Mouse (Mus musculus) gastrocnemius, postnatal 25 days (tissue): Measurements from ENCODE around the gene Zcchc14. TPM values are rescaled to one million over a fixed set of nuclear protein-coding genes. Genes with fewer than 3 reads are reported as not detected.
"Not testable (repeated sequence)": the region's sequence is repeated elsewhere in the genome, so short reads cannot be mapped to it uniquely, and the experiment has no call there.

ENCODE experiments used
- DNase-seq: peaks from one replicate; pipeline ENCODE4 v3.0.0; 2022
- long read RNA-seq, 2 experiments: library from polyadenylated mRNA; stranded (forward); transcript quantifications; one replicate each; pipeline ENCODE4 v2.0.0; 2021
- total RNA-seq, 2 experiments: library from RNA; stranded (reverse); gene quantifications; 1 replicate in 1 of 2; 2 replicates in 1 of 2; pipeline ENCODE4 v1.2.3; 2021

Gene Zcchc14
- total RNA-seq, result 10 to 100 TPM; 16.3 to 17.0 TPM
- long read RNA-seq, experiment 1, partial matches to known transcripts, result 1 of 5 reads
- long read RNA-seq, experiment 1, other reads (novel, unspliced or antisense), result 3 of 5 reads
- long read RNA-seq, experiment 2, partial matches to known transcripts, result 1 of 6 reads
- long read RNA-seq, experiment 2, other reads (novel, unspliced or antisense), result 3 of 6 reads

GRCm38 (mm10) chr8:121652774-121653323, at the start of gene Zcchc14:
Zcchc14 (minus strand) TSS chr8:121652901.
- DNase-seq, result peak; percentile 99

GRCm38 (mm10) chr8:121699936-121700335, 47.2 kb upstream of the Zcchc14 start:
- no peak for DNase-seq

- DNase-seq, result no peak
These were observed 46.0 kb upstream of the Zcchc14 start for GRCm38 (mm10) chr8:121698615-121699101.

- DNase-seq, result no peak
These were observed 45.3 kb upstream of the Zcchc14 start for GRCm38 (mm10) chr8:121697735-121698614.

GRCm38 (mm10) chr8:121695585-121696184, 43.0 kb upstream of the Zcchc14 start:
- peak; percentile 73 for DNase-seq

- DNase-seq, result no peak
These were observed 41.8 kb upstream of the Zcchc14 start for GRCm38 (mm10) chr8:121694453-121694852.

- DNase-seq, result no peak
These were observed 35.8 kb upstream of the Zcchc14 start for GRCm38 (mm10) chr8:121688496-121688895.

- DNase-seq, result no peak
These were observed 34.9 kb upstream of the Zcchc14 start for GRCm38 (mm10) chr8:121687455-121688161.

- no peak for DNase-seq
These were observed 32.7 kb upstream of the Zcchc14 start for GRCm38 (mm10) chr8:121685419-121685818.

GRCm38 (mm10) chr8:121683083-121683832, 30.6 kb upstream of the Zcchc14 start:
- no peak for DNase-seq

GRCm38 (mm10) chr8:121681457-121681856, 28.8 kb upstream of the Zcchc14 start:
- no peak for DNase-seq

GRCm38 (mm10) chr8:121680896-121681295, 28.2 kb upstream of the Zcchc14 start:
- DNase-seq, result no peak

- no peak for DNase-seq
These were observed 26.0 kb upstream of the Zcchc14 start for GRCm38 (mm10) chr8:121678696-121679095.

- DNase-seq, result peak; percentile 77
These were observed 23.0 kb upstream of the Zcchc14 start for GRCm38 (mm10) chr8:121675701-121676100.

GRCm38 (mm10) chr8:121675161-121675560, 22.5 kb upstream of the Zcchc14 start:
- DNase-seq, result no peak

- DNase-seq, result no peak
These were observed 21.8 kb upstream of the Zcchc14 start for GRCm38 (mm10) chr8:121674524-121674923.

- no peak for DNase-seq
These were observed 21.2 kb upstream of the Zcchc14 start for GRCm38 (mm10) chr8:121673917-121674316.

- DNase-seq, result no peak
These were observed 20.5 kb upstream of the Zcchc14 start for GRCm38 (mm10) chr8:121673153-121673552.

- no peak for DNase-seq
These were observed 16.5 kb upstream of the Zcchc14 start for GRCm38 (mm10) chr8:121669208-121669607.

GRCm38 (mm10) chr8:121668553-121668952, 15.9 kb upstream of the Zcchc14 start:
- DNase-seq, result no peak

- not testable (repeated sequence) for DNase-seq
These were observed 15.3 kb upstream of the Zcchc14 start for GRCm38 (mm10) chr8:121667936-121668500.
